Mouse (Mus musculus): ENCODE results near the gene Wdr63. TPM values are rescaled to one million over a fixed set of nuclear protein-coding genes. Genes with fewer than 3 reads are reported as not detected.
A peak's percentile ranks its signal among the peaks of the same experiment; 100 is the strongest.

Gene Wdr63
- polyA plus RNA-seq, 1 experiment from 2014 or later, result 0.74 TPM

GRCm38 (mm10) chr3:146017521-146017920 lies 90.4 kb downstream of the Wdr63 start:
- H3K27ac ChIP-seq (ENCODE audit: low read length), result no peak overlapping the region
- H3K4me3 ChIP-seq (ENCODE audit: low read length), result no peak overlapping the region
- WGBS, result 79% methylated on average over 9 of the region's 9 CpGs
- H3K4me1 ChIP-seq (ENCODE audit: control insufficient read depth, insufficient read depth, low read length), result no peaks in the 10 kb centered on the region
- no peak overlapping the region for H3K9ac ChIP-seq (ENCODE audit: low read length)
- H3K36me3 ChIP-seq (ENCODE audit: control insufficient read depth, insufficient read depth), result peaks cover 41% of the 10 kb centered on the region
- H3K9me3 ChIP-seq (replicated peaks; ENCODE audit: control insufficient read depth, low read length), result no peaks in the 10 kb centered on the region
- H3K27me3 ChIP-seq (ENCODE audit: control insufficient read depth, insufficient read depth, low read length), result no peaks in the 10 kb centered on the region
- ATAC-seq (replicated peaks; ENCODE audit: extremely low read depth, insufficient read depth, low FRiP score), result no peak
- H3K4me2 ChIP-seq (ENCODE audit: low read depth, low read length), result no peak overlapping the region

- Histone ChIP-seq H3K27ac (ENCODE audit: low read length) (no peak overlapping the region), H3K4me2 (ENCODE audit: low read depth, low read length) (no peak overlapping the region), H3K27me3 (ENCODE audit: control insufficient read depth, insufficient read depth, low read length) (no peaks in the 10 kb centered on the region), H3K4me1 (ENCODE audit: control insufficient read depth, insufficient read depth, low read length) (no peaks in the 10 kb centered on the region), H3K4me3 (ENCODE audit: low read length) (no peak overlapping the region), H3K9ac (ENCODE audit: low read length) (no peak overlapping the region), H3K36me3 (ENCODE audit: control insufficient read depth, insufficient read depth) (peaks cover 35% of the 10 kb centered on the region), H3K9me3 (replicated peaks; ENCODE audit: control insufficient read depth, low read length) (no peaks in the 10 kb centered on the region)
- ATAC-seq (replicated peaks; ENCODE audit: extremely low read depth, insufficient read depth, low FRiP score), result no peak
- WGBS, result 80% methylated on average over 13 of the region's 13 CpGs
Observed at GRCm38 (mm10) chr3:146016979-146017378, 91.0 kb downstream of the Wdr63 start.

GRCm38 (mm10) chr3:146014321-146014720 lies 93.6 kb downstream of the Wdr63 start:
- Histone ChIP-seq H3K9me3 (replicated peaks; ENCODE audit: control insufficient read depth, low read length) (no peaks in the 10 kb centered on the region), H3K4me3 (ENCODE audit: low read length) (no peak overlapping the region), H3K36me3 (ENCODE audit: control insufficient read depth, insufficient read depth) (peaks cover 36% of the 10 kb centered on the region), H3K27ac (ENCODE audit: low read length) (no peak overlapping the region), H3K4me2 (ENCODE audit: low read depth, low read length) (no peak overlapping the region), H3K27me3 (ENCODE audit: control insufficient read depth, insufficient read depth, low read length) (no peaks in the 10 kb centered on the region), H3K9ac (ENCODE audit: low read length) (no peak overlapping the region), H3K4me1 (ENCODE audit: control insufficient read depth, insufficient read depth, low read length) (peaks cover 7% of the 10 kb centered on the region)
- no peak for ATAC-seq (replicated peaks; ENCODE audit: extremely low read depth, insufficient read depth, low FRiP score)
- WGBS, result 96% methylated on average over 12 of the region's 12 CpGs

- Histone ChIP-seq H3K4me1 (ENCODE audit: control insufficient read depth, insufficient read depth, low read length) (peaks cover 7% of the 10 kb centered on the region), H3K9me3 (replicated peaks; ENCODE audit: control insufficient read depth, low read length) (no peaks in the 10 kb centered on the region), H3K4me2 (ENCODE audit: low read depth, low read length) (no peak overlapping the region), H3K27me3 (ENCODE audit: control insufficient read depth, insufficient read depth, low read length) (no peaks in the 10 kb centered on the region), H3K9ac (ENCODE audit: low read length) (no peak overlapping the region), H3K27ac (ENCODE audit: low read length) (no peak overlapping the region), H3K36me3 (ENCODE audit: control insufficient read depth, insufficient read depth) (peaks cover 40% of the 10 kb centered on the region), H3K4me3 (ENCODE audit: low read length) (no peak overlapping the region)
- 79% methylated on average over 7 of the region's 7 CpGs for WGBS
- no peak for ATAC-seq (replicated peaks; ENCODE audit: extremely low read depth, insufficient read depth, low FRiP score)
Observed at GRCm38 (mm10) chr3:146013490-146013889, 94.4 kb downstream of the Wdr63 start.

- H3K4me2 ChIP-seq (ENCODE audit: low read depth, low read length), result no peak overlapping the region
- peaks cover 33% of the 10 kb centered on the region for H3K36me3 ChIP-seq (ENCODE audit: control insufficient read depth, insufficient read depth)
- H3K9me3 ChIP-seq (replicated peaks; ENCODE audit: control insufficient read depth, low read length), result no peaks in the 10 kb centered on the region
- H3K27me3 ChIP-seq (ENCODE audit: control insufficient read depth, insufficient read depth, low read length), result no peaks in the 10 kb centered on the region
- 65% methylated on average over 8 of the region's 8 CpGs for WGBS
- no peak for ATAC-seq (replicated peaks; ENCODE audit: extremely low read depth, insufficient read depth, low FRiP score)
- no peak overlapping the region for H3K9ac ChIP-seq (ENCODE audit: low read length)
- H3K27ac ChIP-seq (ENCODE audit: low read length), result no peak overlapping the region
- peaks cover 7% of the 10 kb centered on the region for H3K4me1 ChIP-seq (ENCODE audit: control insufficient read depth, insufficient read depth, low read length)
- no peak overlapping the region for H3K4me3 ChIP-seq (ENCODE audit: low read length)
Observed at GRCm38 (mm10) chr3:146011544-146012218, 96.2 kb downstream of the Wdr63 start.

GRCm38 (mm10) chr3:146010751-146011150 lies 97.2 kb downstream of the Wdr63 start:
- ATAC-seq (replicated peaks; ENCODE audit: extremely low read depth, insufficient read depth, low FRiP score), result no peak
- Histone ChIP-seq H3K4me2 (ENCODE audit: low read depth, low read length) (no peak overlapping the region), H3K9ac (ENCODE audit: low read length) (no peak overlapping the region; the same call in 1 of the 2 replicates), H3K36me3 (ENCODE audit: control insufficient read depth, insufficient read depth) (peaks cover 26% of the 10 kb centered on the region), H3K4me1 (ENCODE audit: control insufficient read depth, insufficient read depth, low read length) (peaks cover 7% of the 10 kb centered on the region), H3K27me3 (ENCODE audit: control insufficient read depth, insufficient read depth, low read length) (no peaks in the 10 kb centered on the region), H3K9me3 (replicated peaks; ENCODE audit: control insufficient read depth, low read length) (no peaks in the 10 kb centered on the region), H3K4me3 (ENCODE audit: low read length) (no peak overlapping the region), H3K27ac (ENCODE audit: low read length) (peak overlapping the region; percentile 84)
- 84% methylated on average over 4 of the region's 4 CpGs for WGBS

GRCm38 (mm10) chr3:146009859-146010645 lies 97.9 kb downstream of the Wdr63 start:
- H3K36me3 ChIP-seq (ENCODE audit: control insufficient read depth, insufficient read depth), result peaks cover 21% of the 10 kb centered on the region
- WGBS, result 50% methylated on average over 19 of the region's 20 CpGs

GRCm38 (mm10) chr3:146007872-146008271 lies 100.1 kb downstream of the Wdr63 start:
- ATAC-seq (replicated peaks; ENCODE audit: extremely low read depth, insufficient read depth, low FRiP score), result peak; percentile 38; the same call in 1 of the 2 replicates
- Histone ChIP-seq H3K4me1 (ENCODE audit: control insufficient read depth, insufficient read depth, low read length) (peaks cover 7% of the 10 kb centered on the region), H3K9ac (ENCODE audit: low read length) (no peak overlapping the region), H3K27ac (ENCODE audit: low read length) (no peak overlapping the region), H3K36me3 (ENCODE audit: control insufficient read depth, insufficient read depth) (peaks cover 14% of the 10 kb centered on the region), H3K4me3 (ENCODE audit: low read length) (no peak overlapping the region), H3K4me2 (ENCODE audit: low read depth, low read length) (no peak overlapping the region), H3K27me3 (ENCODE audit: control insufficient read depth, insufficient read depth, low read length) (no peaks in the 10 kb centered on the region), H3K9me3 (replicated peaks; ENCODE audit: control insufficient read depth, low read length) (no peaks in the 10 kb centered on the region)
- WGBS, result 60% methylated on average over 6 of the region's 6 CpGs

More at GRCm38 (mm10) chr3:146009859-146010645, 97.9 kb downstream of the Wdr63 start:
- Histone ChIP-seq H3K27me3 (ENCODE audit: control insufficient read depth, insufficient read depth, low read length) (no peaks in the 10 kb centered on the region), H3K9me3 (replicated peaks; ENCODE audit: control insufficient read depth, low read length) (no peaks in the 10 kb centered on the region), H3K4me3 (ENCODE audit: low read length) (no peak overlapping the region), H3K9ac (ENCODE audit: low read length) (peak overlapping the region; percentile 39; the same call in 1 of the 2 replicates), H3K4me1 (ENCODE audit: control insufficient read depth, insufficient read depth, low read length) (peaks cover 7% of the 10 kb centered on the region), H3K27ac (ENCODE audit: low read length) (peak overlapping the region; percentile 84), H3K4me2 (ENCODE audit: low read depth, low read length) (no peak overlapping the region)
- ATAC-seq (replicated peaks; ENCODE audit: extremely low read depth, insufficient read depth, low FRiP score), result peak; percentile 52

Data from heart, embryonic 16.5 days (tissue).